Mouse (Mus musculus) bone marrow macrophage, adult 2 months (primary cell): ENCODE data around the gene Ank3.

Experiments
- CTCF ChIP-seq: IDR thresholded peaks from 2 replicates; pipeline ENCODE4 v1.5.1; 2012; ENCODE audit warnings: low read depth, mild to moderate bottlenecking, low read length, moderate library complexity
- POLR2A ChIP-seq: IDR thresholded peaks from 2 replicates; pipeline ENCODE4 v1.6.1; 2012; ENCODE audit warnings: mild to moderate bottlenecking, low read depth, low read length, borderline replicate concordance

- no peak for TF ChIP-seq CTCF
- TF ChIP-seq POLR2A, result no peak
These were observed 46.7 kb upstream of the Ank3 start for GRCm38 (mm10) chr10:69351842-69352211.
